Mouse (Mus musculus) embryonic facial prominence, embryonic 13.5 days (tissue): ENCODE measurements around the gene Ndufc1. TPM values are rescaled to one million over a fixed set of nuclear protein-coding genes. Genes with fewer than 3 reads are reported as not detected.

Experiments used
- polyA plus RNA-seq: library from polyadenylated mRNA; unstranded; fragments of >200 nt; fragmentation: Nextera tagmentation; extraction: Ambion mirVana; gene quantifications from 2 replicates; pipeline ENCODE4 v1.2.1, GENCODE M21; 2015

Ndufc1 gene
- polyA plus RNA-seq, 1 experiment from 2014 or later, result 766 TPM

Other genes starting within 250 kb of the Ndufc1 start
- gene Noct, start 184.5 kb downstream of the Ndufc1 start, polyA plus RNA-seq, result 9.6 and 9.9 TPM in 2 replicates
- 64.5 and 72.5 TPM in 2 replicates for gene Elf2, start 68.3 kb downstream of the Ndufc1 start, polyA plus RNA-seq
- 5.2 and 7.0 TPM in 2 replicates for gene Mgarp, start 12.2 kb downstream of the Ndufc1 start, polyA plus RNA-seq
- gene Naa15, start 6.2 kb upstream of the Ndufc1 start, polyA plus RNA-seq, result 52.5 and 61.9 TPM in 2 replicates
- gene Rab33b, start 74.9 kb upstream of the Ndufc1 start, polyA plus RNA-seq, result 26.7 and 27.3 TPM in 2 replicates
- 3.7 and 3.9 TPM in 2 replicates for gene Setd7, start 151.9 kb upstream of the Ndufc1 start, polyA plus RNA-seq